Mouse (Mus musculus): ENCODE results near the gene Usp10.

GRCm38 (mm10) chr8:119916237-119916892 lies 6.2 kb downstream of the Usp10 start:
- TF ChIP-seq CTCF (IDR thresholded peaks at IDR 0.05; ENCODE audit: low read depth, low read length) (no peak), POLR2A (IDR thresholded peaks at IDR 0.05; ENCODE audit: extremely low read depth, insufficient read depth, low read length) (no peak)
